Comparison of ENCODE assay signal across 9 mouse cellular contexts in the genomic region with DNA sequence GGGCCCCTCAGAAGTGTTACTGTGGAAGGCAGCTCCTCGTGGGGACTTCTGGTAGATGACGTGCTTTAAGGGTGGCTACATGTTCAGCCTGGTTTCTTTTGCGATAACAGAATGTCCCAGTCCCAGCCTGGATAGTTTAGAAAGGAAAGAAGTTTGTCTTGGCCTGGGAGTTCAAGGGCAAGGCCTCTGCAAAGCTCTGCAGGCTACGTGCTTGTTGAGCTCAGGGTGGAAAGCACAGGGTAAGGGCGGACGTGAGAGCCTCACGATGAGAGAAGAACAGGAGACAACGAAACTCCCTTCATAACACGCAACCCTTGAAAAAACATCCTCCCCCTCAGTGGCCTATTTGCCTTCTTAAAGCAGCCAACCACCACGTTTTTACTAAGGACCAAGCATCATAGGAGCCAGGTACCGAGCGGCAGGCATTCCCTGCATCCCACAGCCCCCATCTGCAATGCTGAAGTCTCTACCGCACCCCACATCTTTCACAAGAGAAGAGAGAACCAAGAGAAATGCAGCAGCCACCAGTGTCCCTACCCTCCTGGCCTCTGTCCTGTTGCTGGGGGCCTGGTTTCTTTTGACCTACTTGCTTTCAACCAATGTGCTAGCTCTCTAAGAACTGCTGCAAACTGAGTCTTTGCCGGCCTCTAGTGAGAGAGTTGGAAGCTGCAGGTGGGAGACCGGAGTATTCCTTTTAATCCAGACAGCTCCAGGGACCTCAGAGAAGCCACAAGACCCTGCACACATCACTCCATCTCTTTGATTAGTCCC. TPM values are rescaled to one million over a fixed set of nuclear protein-coding genes. Genes with fewer than 3 reads are reported as not detected.
DNase-seq lines count a peak whose midpoint lies in the region; ATAC-seq and TF ChIP-seq lines count a peak whose summit lies in the region.
"Had no signal": no experiment of that assay in that cellular context is flagged by ENCODE, and none has a peak within 500 bp of the region (broad histone marks: within the 10 kb centered on the region; RNA-seq: fewer than 3 reads in every experiment).

No protein-coding gene starts in this region.

- H3K27ac ChIP-seq in limb, embryonic 14.5 days (replicated peaks; ENCODE audit: low read depth, low read length), result no peak overlapping the region

- ATAC-seq in cerebellum, adult (ENCODE audit: insufficient number of reproducible peaks, low FRiP score, low TSS enrichment), result peak; percentile 58; the same call in 1 of the 2 replicates
- peak; percentile 50 for ATAC-seq in limb, embryonic 14.5 days (ENCODE audit: low FRiP score, low read depth)
- ATAC-seq in CD4-positive, CD25-positive, alpha-beta regulatory T cell, adult 4 months, result no peak

- no peak overlapping the region for H3K9ac ChIP-seq in limb, embryonic 14.5 days (ENCODE audit: low read depth, low read length, severe bottlenecking)

- no peak overlapping the region for H3K4me2 ChIP-seq in limb, embryonic 14.5 days (replicated peaks; ENCODE audit: low read depth, low read length, severe bottlenecking)

- 67% methylated on average over 15 of the region's 15 CpGs for WGBS in limb, embryonic 14.5 days

- TF ChIP-seq POLR2A in brain, embryonic 14.5 days (IDR thresholded peaks at IDR 0.05; ENCODE audit: borderline replicate concordance, extremely low read depth, insufficient read depth, insufficient read length, poor library complexity, severe bottlenecking), result no peak
- no peak for TF ChIP-seq POLR2A in limb, embryonic 14.5 days (IDR thresholded peaks at IDR 0.05; ENCODE audit: borderline replicate concordance, extremely low read depth, insufficient read depth, insufficient read length)

- no peaks in the 10 kb centered on the region for H3K9me3 ChIP-seq in limb, embryonic 14.5 days (ENCODE audit: control insufficient read depth, low read length)
- H3K9me3 ChIP-seq: megakaryocyte, embryonic 14.5 days had no signal

- H3K4me1 ChIP-seq in limb, embryonic 14.5 days (ENCODE audit: control insufficient read depth, insufficient read depth, low read length), result no peaks in the 10 kb centered on the region
- H3K4me1 ChIP-seq: megakaryocyte, embryonic 14.5 days had no signal

- DNase-seq in cerebellum, adult 11 months, result no peak
- DNase-seq in brain, embryonic 14.5 days (ENCODE audit: low read depth), result peak; percentile 61
- DNase-seq in frontal cortex, postnatal 36 days (ENCODE audit: low spot score in 2 of 2), result peak; percentile 24 to 63
- DNase-seq in kidney, adult 18-20 months, result peak; percentile 68
- peak; percentile 16 for DNase-seq in limb, embryonic 14.5 days (ENCODE audit: low spot score)
- peak; percentile 19 for DNase-seq in right cerebral cortex, postnatal 25 days

- H3K27me3 ChIP-seq in limb, embryonic 14.5 days (ENCODE audit: control insufficient read depth, insufficient read depth, low read length), result no peaks in the 10 kb centered on the region

- TF ChIP-seq CTCF in brain, embryonic 14.5 days (IDR thresholded peaks at IDR 0.05; ENCODE audit: borderline replicate concordance, extremely low read depth, insufficient read depth, insufficient read length), result peak; percentile 61; the same call in 1 of the 2 replicates

- H3K4me3 ChIP-seq in limb, embryonic 14.5 days (replicated peaks; ENCODE audit: low read length), result no peak overlapping the region
- H3K4me3 ChIP-seq: megakaryocyte, embryonic 14.5 days had no signal

- no peaks in the 10 kb centered on the region for H3K36me3 ChIP-seq in limb, embryonic 14.5 days (ENCODE audit: control insufficient read depth, insufficient read depth, low read length)

RNA-seq across cellular contexts. Expression of gene Efhd1, which starts 28.4 kb away (rescaled TPM):
- 1.2 and 1.5 TPM in 2 replicates for polyA plus RNA-seq in brain, embryonic 14.5 days (2012; rRNA removed)
- polyA plus RNA-seq in limb, embryonic 14.5 days (2012; rRNA removed), result 2.3 TPM in 2 replicates
- 2.2 and 2.5 TPM in 2 replicates for polyA plus RNA-seq in limb, embryonic 14.5 days (2014; fragmentation: Nextera tagmentation; extraction: Ambion mirVana)
- under 1 TPM in 1 of 2 experiments, not detected in 1; 0.35 TPM for polyA plus RNA-seq in CD4-positive, CD25-positive, alpha-beta regulatory T cell, adult 4 months (2017; shearing (Covaris generic))

RNA-seq across cellular contexts. Expression of gene Gigyf2, which starts 34.2 kb away (rescaled TPM):
- polyA plus RNA-seq in brain, embryonic 14.5 days (2012; rRNA removed), result 58.2 and 75.1 TPM in 2 replicates
- 64.0 and 65.6 TPM in 2 replicates for polyA plus RNA-seq in limb, embryonic 14.5 days (2012; rRNA removed)
- 47.7 and 57.5 TPM in 2 replicates for polyA plus RNA-seq in limb, embryonic 14.5 days (2014; fragmentation: Nextera tagmentation; extraction: Ambion mirVana)
- polyA plus RNA-seq in CD4-positive, CD25-positive, alpha-beta regulatory T cell, adult 4 months (2017; shearing (Covaris generic)), result 10 to 100 TPM; 62.2 to 62.8 TPM
